Mouse (Mus musculus) midbrain, embryonic 15.5 days (tissue): ENCODE results near the gene Gm10722. TPM values are rescaled to one million over a fixed set of nuclear protein-coding genes. Genes with fewer than 3 reads are reported as not detected.
A peak's percentile ranks its signal among the peaks of the same experiment; 100 is the strongest.
"Not testable (repeated sequence)": the region's sequence is repeated elsewhere in the genome, so short reads cannot be mapped to it uniquely, and the experiment has no call there.

Experiments used
- ATAC-seq: fragments of 200-750 bp; cut with Nextera tagmentation; replicated peaks from 2 replicates; pipeline ENCODE4 v1.8.0; 2017; ENCODE audit warnings: moderate TSS enrichment
- H3K27ac ChIP-seq: fragments of 300-500 bp; sonication (generic); 2 replicates; pipeline ENCODE4 v1.5.1; 2015; ENCODE audit warnings: mild to moderate bottlenecking, inconsistent platforms
- H3K27me3 ChIP-seq: fragments of 300-500 bp; sonication (generic); replicated peaks from 2 replicates; pipeline ENCODE4 v1.6.1; 2015; ENCODE audit warnings: inconsistent platforms
- H3K36me3 ChIP-seq: fragments of 300-500 bp; sonication (generic); replicated peaks from 2 replicates; pipeline ENCODE4 v1.6.1; 2015; ENCODE audit warnings: inconsistent platforms
- H3K4me1 ChIP-seq: fragments of 300-500 bp; sonication (generic); 2 replicates; pipeline ENCODE4 v1.6.1; 2015; ENCODE audit warnings: inconsistent platforms
- H3K4me2 ChIP-seq: fragments of 300-500 bp; sonication (generic); 2 replicates; pipeline ENCODE4 v1.6.1; 2015; ENCODE audit warnings: inconsistent platforms, mild to moderate bottlenecking, moderate library complexity
- H3K4me3 ChIP-seq: fragments of 300-500 bp; sonication (generic); 2 replicates; pipeline ENCODE4 v1.5.1; 2015; ENCODE audit warnings: mild to moderate bottlenecking, inconsistent platforms
- H3K9ac ChIP-seq: fragments of 300-500 bp; sonication (generic); 2 replicates; pipeline ENCODE4 v1.6.1; 2015; ENCODE audit warnings: mild to moderate bottlenecking, inconsistent platforms
- H3K9me3 ChIP-seq: fragments of 300-500 bp; sonication (generic); 2 replicates; pipeline ENCODE4 v1.6.1; 2016; ENCODE audit warnings: inconsistent platforms
- WGBS: fragments of 180-500 bp; shearing (Covaris S2); methylation state at CpG from one replicate; pipeline ENCODE4 v1.1.7; 2015; ENCODE audit warnings: mixed read lengths; 5-methylcytosine and 5-hydroxymethylcytosine counted together
- polyA plus RNA-seq: library from polyadenylated mRNA; unstranded; fragments of >200 nt; fragmentation: Nextera tagmentation; extraction: Ambion mirVana; gene quantifications from 2 replicates; pipeline ENCODE4 v1.2.1, GENCODE M21; 2015

Gene Gm10722
- polyA plus RNA-seq, 1 experiment from 2014 or later, result not detected

DNA sequence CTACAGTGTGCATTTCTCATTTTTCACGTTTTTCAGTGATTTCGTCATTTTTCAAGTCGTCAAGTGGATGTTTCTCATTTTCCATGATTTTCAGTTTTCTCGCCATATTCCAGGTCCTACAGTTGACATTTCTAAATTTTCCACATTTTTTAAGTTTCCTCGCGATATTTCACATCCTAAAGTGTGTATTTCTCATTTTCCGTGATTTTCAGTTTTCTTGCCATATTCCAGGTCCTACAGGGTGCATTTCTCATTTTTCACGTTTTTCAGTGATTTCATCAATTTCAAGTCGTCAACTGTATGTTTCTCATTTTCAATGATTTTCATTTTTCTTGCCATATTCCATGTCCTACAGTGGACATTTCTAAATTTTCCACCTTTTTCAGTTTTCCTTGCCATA, 16.4 kb downstream of the Gm10722 start, which contains the start of gene Gm10719:
Gene Gm10719 (plus strand): TSS at position 301 of the 400 bp plus-strand sequence.
- not testable (repeated sequence) for ATAC-seq, H3K4me1 ChIP-seq, H3K4me2 ChIP-seq, H3K9ac ChIP-seq, H3K9me3 ChIP-seq, H3K27me3 ChIP-seq, H3K4me3 ChIP-seq, H3K27ac ChIP-seq, H3K36me3 ChIP-seq
- WGBS, result 44% methylated on average over 2 of the region's 9 CpGs

DNA sequence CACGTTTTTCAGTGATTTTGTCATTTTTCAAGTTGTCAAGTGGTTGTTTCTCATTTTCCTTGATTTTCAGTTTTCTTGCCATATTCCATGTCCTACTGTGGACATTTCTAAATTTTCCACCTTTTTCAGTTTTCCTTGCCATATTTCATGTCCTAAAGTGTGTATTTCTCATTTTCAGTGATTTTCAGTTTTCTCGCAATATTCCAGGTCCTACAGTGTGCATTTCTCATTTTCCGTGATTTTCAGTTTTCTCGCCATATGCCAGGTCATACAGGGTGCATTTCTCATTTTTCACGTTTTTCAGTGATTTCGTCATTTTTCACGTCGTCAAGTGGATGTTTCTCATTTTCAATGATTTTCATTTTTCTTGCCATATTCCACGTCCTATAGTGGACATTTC, 18.2 kb downstream of the Gm10722 start:
- not testable (repeated sequence) for H3K9ac ChIP-seq, H3K27me3 ChIP-seq, H3K9me3 ChIP-seq, ATAC-seq, H3K27ac ChIP-seq, H3K4me3 ChIP-seq, H3K4me1 ChIP-seq, H3K36me3 ChIP-seq, H3K4me2 ChIP-seq
- 63% methylated on average over 9 of the region's 9 CpGs for WGBS

- not testable (repeated sequence) for H3K9me3 ChIP-seq, H3K36me3 ChIP-seq, H3K4me2 ChIP-seq, H3K4me3 ChIP-seq, H3K27me3 ChIP-seq, H3K27ac ChIP-seq, H3K9ac ChIP-seq, H3K4me1 ChIP-seq
- 76% methylated on average over 17 of the region's 19 CpGs for WGBS
- ATAC-seq, result 0 out of 2 replicates have a peak, but pooled peaks have one; percentile 69
Observed at GRCm38 (mm10) chr9:3019835-3020727, 19.4 kb downstream of the Gm10722 start.

GRCm38 (mm10) chr9:3022316-3023008, 21.7 kb downstream of the Gm10722 start:
- H3K36me3 ChIP-seq, H3K9ac ChIP-seq, ATAC-seq, H3K4me1 ChIP-seq, H3K9me3 ChIP-seq, H3K27ac ChIP-seq, H3K4me2 ChIP-seq, H3K27me3 ChIP-seq, H3K4me3 ChIP-seq: not testable (repeated sequence)
- 74% methylated on average over 11 of the region's 13 CpGs for whole genome bisulfite sequencing

- WGBS, result 77% methylated on average over 12 of the region's 13 CpGs
Observed at GRCm38 (mm10) chr9:3023312-3023984, 22.7 kb downstream of the Gm10722 start, which contains the start of gene Gm10718. Gm10718 (plus strand) TSS chr9:3023547.

GRCm38 (mm10) chr9:3023985-3024648, 23.4 kb downstream of the Gm10722 start:
- H3K9ac ChIP-seq, H3K27me3 ChIP-seq: not testable (repeated sequence)
- 76% methylated on average over 16 of the region's 16 CpGs for WGBS

More at GRCm38 (mm10) chr9:3023312-3023984, 22.7 kb downstream of the Gm10722 start, which contains the start of gene Gm10718:
- not testable (repeated sequence) for H3K36me3 ChIP-seq, H3K4me1 ChIP-seq, H3K27ac ChIP-seq, H3K27me3 ChIP-seq, ATAC-seq, H3K4me3 ChIP-seq, H3K4me2 ChIP-seq, H3K9ac ChIP-seq, H3K9me3 ChIP-seq

DNA sequence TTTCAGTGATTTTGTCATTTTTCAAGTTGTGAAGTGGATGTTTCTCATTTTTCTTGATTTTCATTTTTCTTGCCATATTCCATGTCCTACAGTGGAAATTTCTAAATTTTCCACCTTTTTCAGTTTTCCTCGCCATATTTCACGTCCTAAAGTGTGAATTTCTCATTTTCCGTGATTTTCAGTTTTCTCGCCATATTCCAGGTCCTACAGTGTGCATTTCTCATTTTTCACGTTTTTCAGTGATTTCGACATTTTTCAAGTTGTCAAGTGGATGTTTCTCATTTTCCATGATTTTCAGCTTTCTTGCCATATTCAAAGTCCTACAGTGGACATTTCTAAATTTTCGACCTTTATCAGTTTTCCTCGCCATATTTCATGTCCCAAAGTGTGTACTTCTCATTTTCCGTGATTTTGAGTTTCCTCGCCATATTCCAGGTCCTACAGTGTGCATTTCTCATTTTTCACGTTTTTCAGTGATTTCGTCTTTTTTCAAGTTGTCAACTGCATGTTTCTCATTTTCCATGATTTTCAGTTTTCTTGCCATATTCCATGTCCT, 24.3 kb downstream of the Gm10722 start, which contains the start of gene Gm10717:
Gene Gm10717 (plus strand): TSS at position 506 of the 556 bp plus-strand sequence.
- not testable (repeated sequence) for H3K4me1 ChIP-seq, H3K27ac ChIP-seq, H3K9me3 ChIP-seq, H3K4me3 ChIP-seq, H3K4me2 ChIP-seq, H3K36me3 ChIP-seq, H3K9ac ChIP-seq, ATAC-seq, H3K27me3 ChIP-seq
- WGBS, result 71% methylated on average over 12 of the region's 12 CpGs

More at GRCm38 (mm10) chr9:3023985-3024648, 23.4 kb downstream of the Gm10722 start:
- not testable (repeated sequence) for H3K27ac ChIP-seq, H3K4me1 ChIP-seq, H3K36me3 ChIP-seq, H3K4me2 ChIP-seq, H3K4me3 ChIP-seq, H3K9me3 ChIP-seq, ATAC-seq

GRCm38 (mm10) chr9:3025653-3026052, 24.9 kb downstream of the Gm10722 start:
- H3K27me3 ChIP-seq, H3K4me2 ChIP-seq, H3K4me1 ChIP-seq, ATAC-seq, H3K27ac ChIP-seq, H3K9ac ChIP-seq, H3K36me3 ChIP-seq, H3K4me3 ChIP-seq, H3K9me3 ChIP-seq: not testable (repeated sequence)
- WGBS, result 76% methylated on average over 6 of the region's 6 CpGs

DNA sequence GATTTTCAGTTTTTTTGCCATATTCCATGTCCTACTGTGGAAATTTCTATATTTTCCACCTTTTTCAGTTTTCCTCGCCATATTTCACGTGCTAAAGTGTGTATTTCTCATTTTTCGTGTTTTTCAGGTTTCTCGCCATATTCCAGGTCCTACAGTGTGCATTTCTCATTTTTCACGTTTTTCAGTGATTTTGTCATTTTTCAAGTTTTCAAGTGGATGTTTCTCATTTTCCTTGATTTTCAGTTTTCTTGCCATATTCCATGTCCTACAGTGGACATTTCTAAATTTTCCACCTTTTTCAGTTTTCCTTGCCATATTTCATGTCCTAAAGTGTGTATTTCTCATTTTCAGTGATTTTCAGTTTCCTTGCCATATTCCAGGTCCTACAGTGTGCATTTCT, 25.4 kb downstream of the Gm10722 start:
- not testable (repeated sequence) for H3K27ac ChIP-seq, H3K4me2 ChIP-seq, ATAC-seq, H3K4me1 ChIP-seq, H3K27me3 ChIP-seq, H3K4me3 ChIP-seq, H3K36me3 ChIP-seq, H3K9ac ChIP-seq, H3K9me3 ChIP-seq
- WGBS, result 76% methylated on average over 5 of the region's 5 CpGs

- not testable (repeated sequence) for H3K36me3 ChIP-seq, H3K9ac ChIP-seq, H3K9me3 ChIP-seq, ATAC-seq, H3K4me3 ChIP-seq, H3K4me1 ChIP-seq, H3K27ac ChIP-seq, H3K4me2 ChIP-seq, H3K27me3 ChIP-seq
- 65% methylated on average over 9 of the region's 9 CpGs for WGBS
Observed at GRCm38 (mm10) chr9:3026741-3027140, 26.0 kb downstream of the Gm10722 start.

- H3K9ac ChIP-seq, H3K36me3 ChIP-seq, H3K9me3 ChIP-seq, H3K27ac ChIP-seq, H3K4me3 ChIP-seq, ATAC-seq, H3K4me1 ChIP-seq, H3K27me3 ChIP-seq, H3K4me2 ChIP-seq: not testable (repeated sequence)
- WGBS, result 67% methylated on average over 9 of the region's 9 CpGs
Observed at GRCm38 (mm10) chr9:3027200-3027599, 26.5 kb downstream of the Gm10722 start.
